Mouse (Mus musculus) kidney, embryonic 14.5 days (tissue): ENCODE measurements around the gene Zfp865. TPM values are rescaled to one million over a fixed set of nuclear protein-coding genes. Genes with fewer than 3 reads are reported as not detected.
"Not testable (repeated sequence)": the region's sequence is repeated elsewhere in the genome, so short reads cannot be mapped to it uniquely, and the experiment has no call there.

Source experiments
- ATAC-seq: fragments of 200-750 bp; cut with Nextera tagmentation; 2 replicates; pipeline ENCODE4 v1.8.0; 2017; ENCODE audit warnings: moderate number of reproducible peaks, mild to moderate bottlenecking, moderate TSS enrichment, moderate library complexity; ENCODE audit not compliant: low FRiP score, low TSS enrichment
- H3K27ac ChIP-seq: fragments of 300-500 bp; sonication (generic); 2 replicates; pipeline ENCODE4 v1.5.1; 2014; ENCODE audit warnings: low read depth, mild to moderate bottlenecking, low read length, moderate library complexity, mixed read lengths
- H3K27me3 ChIP-seq: fragments of 300-500 bp; sonication (generic); 2 replicates; pipeline ENCODE4 v1.6.1; 2014; ENCODE audit warnings: mild to moderate bottlenecking, low read length; ENCODE audit not compliant: control insufficient read depth, insufficient read depth
- H3K36me3 ChIP-seq: fragments of 300-500 bp; sonication (generic); 2 replicates; pipeline ENCODE4 v1.6.1; 2014; ENCODE audit warnings: low read length, mixed read lengths; ENCODE audit not compliant: control insufficient read depth, insufficient read depth
- H3K4me1 ChIP-seq: fragments of 300-500 bp; sonication (generic); 2 replicates; pipeline ENCODE4 v1.6.1; 2014; ENCODE audit warnings: low read length, mixed read lengths; ENCODE audit not compliant: control insufficient read depth, insufficient read depth
- H3K4me2 ChIP-seq: fragments of 300-500 bp; sonication (generic); replicated peaks from 2 replicates; pipeline ENCODE4 v1.6.1; 2014; ENCODE audit warnings: low read depth, mild to moderate bottlenecking, low read length
- H3K4me3 ChIP-seq: fragments of 300-500 bp; sonication (generic); 2 replicates; pipeline ENCODE4 v1.5.1; 2014; ENCODE audit warnings: mild to moderate bottlenecking, low read length
- H3K9ac ChIP-seq: fragments of 300-500 bp; sonication (generic); 2 replicates; pipeline ENCODE4 v1.6.1; 2014; ENCODE audit warnings: low read depth, mild to moderate bottlenecking, low read length, moderate library complexity
- H3K9me3 ChIP-seq: fragments of 300-500 bp; sonication (generic); 2 replicates; pipeline ENCODE4 v1.6.1; 2016; ENCODE audit warnings: low read length; ENCODE audit not compliant: control insufficient read depth
- WGBS: fragments of 180-500 bp; shearing (Covaris S2); extraction: QIAGEN DNeasy Blood & Tissue Kit; methylation state at CpG from one replicate; pipeline ENCODE4 v1.1.7; 2014; 5-methylcytosine and 5-hydroxymethylcytosine counted together
- polyA plus RNA-seq: library from polyadenylated mRNA; unstranded; fragments of >200 nt; fragmentation: Nextera tagmentation; extraction: Ambion mirVana; gene quantifications from 2 replicates; pipeline ENCODE4 v1.2.1, GENCODE M21; 2014

Gene Zfp865
- polyA plus RNA-seq, 1 experiment from 2014 or later: 9.9 TPM

DNA sequence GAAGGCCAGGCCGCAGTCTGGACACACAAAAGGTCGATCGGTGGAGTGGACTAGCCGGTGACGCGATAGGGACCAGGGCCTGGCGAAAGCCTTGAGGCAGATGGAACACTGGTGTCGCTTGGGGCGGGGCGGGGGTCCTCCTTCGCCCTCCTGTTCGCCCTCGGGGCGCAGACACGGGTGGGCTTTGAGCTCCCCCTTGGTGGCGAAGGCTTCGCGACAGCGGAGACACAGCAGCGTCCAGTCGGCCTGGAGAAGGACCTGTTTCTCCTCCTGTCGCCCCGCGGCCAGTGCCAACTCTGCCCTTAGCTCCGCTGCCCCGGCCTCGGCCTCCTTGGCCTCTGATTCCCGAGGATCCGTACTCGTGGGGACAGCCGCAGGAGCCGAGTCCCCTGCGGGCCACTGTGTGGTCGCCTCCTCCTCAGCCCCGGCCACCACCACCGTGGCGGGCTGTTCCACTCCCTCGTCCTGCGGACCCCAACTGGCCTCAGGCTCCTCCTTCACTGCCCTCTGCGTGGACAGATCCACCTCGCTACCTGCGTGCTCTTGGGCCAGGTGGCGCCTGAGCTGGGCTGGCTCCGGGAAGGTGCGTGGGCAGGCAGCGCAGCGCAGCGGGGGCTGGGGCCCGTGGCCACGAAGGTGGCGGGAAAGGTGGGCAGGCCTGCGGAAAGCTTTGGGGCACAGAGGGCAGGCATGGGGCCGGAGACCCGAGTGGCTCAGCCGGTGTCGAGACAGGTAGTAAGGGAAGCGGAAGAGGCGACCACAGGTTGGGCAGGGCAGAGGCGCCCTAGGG lies 26.0 kb upstream of the Zfp865 start:
- Histone ChIP-seq H3K27me3 (peaks cover 8% of the 10 kb centered on the region; the same call in 1 of the 2 replicates), H3K27ac (no peak overlapping the region), H3K4me1 (peaks cover 13% of the 10 kb centered on the region; the same call in 1 of the 2 replicates), H3K4me3 (peak overlapping the region; percentile 9), H3K36me3 (peaks cover 19% of the 10 kb centered on the region), H3K4me2 (peak overlapping the region; percentile 65; the same call in 1 of the 2 replicates), H3K9ac (peak overlapping the region; percentile 18; the same call in 1 of the 2 replicates), H3K9me3 (peaks cover 17% of the 10 kb centered on the region)
- WGBS: 52% methylated on average over 59 of the region's 59 CpGs
- no peak for ATAC-seq

DNA sequence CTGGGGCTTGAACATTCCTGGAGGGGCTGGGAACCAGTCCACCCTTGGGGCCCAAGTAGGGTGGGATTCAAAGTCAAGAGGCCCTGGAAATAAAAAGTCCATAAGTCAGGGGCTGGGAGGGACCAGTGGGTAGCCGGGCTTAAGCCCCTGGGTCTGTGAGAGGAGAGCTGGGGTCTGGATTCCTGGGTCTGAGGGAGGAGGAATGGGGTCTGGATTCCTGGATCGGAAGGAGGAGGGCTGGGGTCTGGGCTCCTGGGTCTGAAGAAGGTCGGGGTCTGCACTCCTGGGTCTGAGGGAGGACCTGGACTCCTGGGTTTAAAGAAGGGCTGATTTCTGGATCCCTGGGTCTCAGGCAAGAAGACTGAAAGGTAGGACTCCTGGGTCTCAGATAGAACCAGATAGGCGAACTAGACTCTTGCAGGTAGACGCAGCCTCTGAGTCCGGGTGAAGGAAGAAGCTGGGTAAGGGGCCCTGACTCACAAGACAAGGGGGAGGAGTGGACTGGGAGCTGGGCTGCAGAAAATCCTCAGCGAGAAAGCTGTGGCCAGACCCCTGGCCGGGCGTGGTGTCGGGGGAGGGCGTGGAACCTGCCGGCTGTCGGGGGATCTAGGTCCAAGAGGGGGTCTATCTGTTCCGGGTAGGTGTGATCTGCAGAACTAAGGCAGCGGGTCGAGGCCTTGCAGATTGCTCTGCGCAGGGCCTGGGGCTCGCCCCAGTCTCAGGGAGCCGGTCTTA lies 24.7 kb upstream of the Zfp865 start:
- peaks cover 17% of the 10 kb centered on the region for H3K9me3 ChIP-seq
- no peak overlapping the region for H3K27ac ChIP-seq
- peaks cover 19% of the 10 kb centered on the region for H3K36me3 ChIP-seq
- H3K4me1 ChIP-seq: peaks cover 13% of the 10 kb centered on the region; the same call in 1 of the 2 replicates
- no peak for ATAC-seq
- H3K9ac ChIP-seq: peak overlapping the region; percentile 87
- H3K4me3 ChIP-seq: peak overlapping the region; percentile 76
- H3K4me2 ChIP-seq: peak overlapping the region; percentile 65
- H3K27me3 ChIP-seq: peaks cover 8% of the 10 kb centered on the region; the same call in 1 of the 2 replicates
- WGBS: 6% methylated on average over 19 of the region's 19 CpGs

DNA sequence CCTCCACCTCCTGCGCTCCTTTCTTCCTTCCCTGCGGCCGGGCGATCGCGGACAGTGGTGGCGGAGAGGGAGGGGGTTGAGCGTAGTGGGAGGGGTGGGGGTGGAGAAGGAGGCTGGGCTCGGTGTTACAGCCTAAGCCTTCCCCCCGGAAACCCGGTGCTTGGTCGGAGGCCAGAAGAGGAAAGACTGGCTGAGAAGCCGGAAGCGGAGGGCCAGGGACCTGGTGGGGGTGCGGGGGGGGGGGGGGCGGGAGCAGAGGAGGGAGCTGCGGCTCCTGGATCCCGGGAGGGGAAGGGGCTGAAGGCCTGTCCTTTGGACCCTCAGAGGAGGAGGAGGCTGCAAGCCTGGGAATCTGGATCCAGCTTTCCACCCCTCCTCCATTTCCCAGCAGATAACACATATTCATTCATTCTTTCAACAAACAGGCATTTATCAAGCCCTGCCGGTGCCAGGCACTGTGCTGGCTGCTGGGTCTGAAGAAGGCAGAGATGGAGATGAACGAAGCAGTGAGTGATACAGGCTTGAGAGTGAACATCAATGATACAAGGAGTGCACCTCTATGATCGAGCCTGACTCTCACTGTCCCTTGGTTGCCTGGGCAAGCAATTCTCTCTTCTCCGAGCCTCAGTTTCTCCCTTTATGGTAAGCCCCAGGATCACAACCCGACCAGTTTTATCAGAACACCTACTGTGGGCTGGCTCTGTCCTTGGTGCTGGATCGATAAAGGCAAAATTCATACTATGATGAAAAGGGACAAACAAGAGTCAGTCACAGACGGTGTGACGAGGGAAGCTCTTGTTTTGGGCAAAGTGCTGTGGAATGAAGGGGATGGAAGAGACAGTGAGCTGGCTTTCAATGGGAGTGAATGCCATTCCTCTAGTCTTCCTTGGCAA lies 23.9 kb upstream of the Zfp865 start, which contains the start of gene Zfp579:
Zfp579 (minus strand) TSS at position 156 of the 893 bp plus-strand sequence.
- peaks cover 17% of the 10 kb centered on the region for H3K9me3 ChIP-seq
- peaks cover 13% of the 10 kb centered on the region; the same call in 1 of the 2 replicates for H3K4me1 ChIP-seq
- H3K27ac ChIP-seq: peak within 1 kb of the TSS; percentile 52; the same call in 1 of the 2 replicates
- peak within 1 kb of the TSS; percentile 87 for H3K9ac ChIP-seq
- ATAC-seq: peak; percentile 86
- H3K4me3 ChIP-seq: peak within 1 kb of the TSS; percentile 76
- 6% methylated on average over 18 of the region's 26 CpGs for whole genome bisulfite sequencing
- peak within 1 kb of the TSS; percentile 65 for H3K4me2 ChIP-seq
- peaks cover 19% of the 10 kb centered on the region for H3K36me3 ChIP-seq
- H3K27me3 ChIP-seq: peaks cover 8% of the 10 kb centered on the region; the same call in 1 of the 2 replicates

DNA sequence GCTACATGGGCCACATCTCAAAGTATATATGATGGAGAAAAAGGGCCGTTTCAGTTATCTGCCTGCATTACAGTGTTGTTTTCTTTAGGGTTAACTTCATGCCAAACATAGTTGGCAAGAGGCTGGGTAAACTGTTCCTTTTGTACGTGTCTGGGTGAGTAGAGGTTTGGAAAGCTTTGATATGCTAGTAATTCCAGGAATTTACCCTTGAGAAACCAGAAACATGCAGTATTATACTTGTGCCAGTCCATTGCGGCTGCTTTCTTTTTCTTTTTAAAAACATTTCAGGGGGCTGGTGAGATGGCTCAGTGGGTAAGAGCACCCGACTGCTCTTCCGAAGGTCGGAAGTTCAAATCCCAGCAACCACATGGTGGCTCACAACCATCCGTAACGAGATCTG lies 23.2 kb upstream of the Zfp865 start:
- WGBS: 67% methylated on average over 6 of the region's 8 CpGs
- Histone ChIP-seq H3K36me3 (peaks cover 19% of the 10 kb centered on the region), H3K4me1 (peaks cover 13% of the 10 kb centered on the region; the same call in 1 of the 2 replicates), H3K9me3 (peaks cover 17% of the 10 kb centered on the region), H3K9ac (0 out of 2 replicates have a peak overlapping the region, but pooled peaks have one; percentile 87), H3K4me2 (peak overlapping the region; percentile 65), H3K4me3 (peak overlapping the region; percentile 76), H3K27ac (no peak overlapping the region), H3K27me3 (peaks cover 8% of the 10 kb centered on the region; the same call in 1 of the 2 replicates)
- no peak for ATAC-seq

DNA sequence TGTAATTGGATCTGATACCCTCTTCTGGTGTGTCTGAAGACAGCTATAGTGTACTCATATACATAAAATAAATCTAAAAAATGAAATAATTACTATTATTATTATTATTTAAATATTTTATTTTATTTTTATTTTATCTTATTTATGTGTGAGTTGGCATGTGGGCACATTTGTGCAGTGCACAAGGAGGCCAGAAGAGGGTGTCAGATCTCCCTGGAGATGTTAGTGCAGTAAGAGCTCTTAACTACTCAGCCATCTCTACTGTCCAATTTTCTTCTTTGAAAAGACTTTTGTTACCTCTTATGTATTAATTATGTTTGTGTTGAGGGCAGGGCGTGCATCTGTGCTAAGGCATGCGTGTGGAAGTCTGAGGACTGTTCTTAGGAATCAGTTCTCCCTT lies 20.3 kb upstream of the Zfp865 start:
- Histone ChIP-seq H3K27me3 (0 out of 2 replicates have a peak, but pooled peaks cover 2% of the 10 kb centered on the region), H3K4me2 (no peak overlapping the region), H3K36me3 (no peaks in the 10 kb centered on the region), H3K27ac (no peak overlapping the region), H3K9ac (no peak overlapping the region), H3K4me3 (no peak overlapping the region), H3K4me1 (peaks cover 6% of the 10 kb centered on the region; the same call in 1 of the 2 replicates), H3K9me3 (no peaks in the 10 kb centered on the region)
- WGBS: 66% methylated on average over 2 of the region's 2 CpGs
- no peak for ATAC-seq

DNA sequence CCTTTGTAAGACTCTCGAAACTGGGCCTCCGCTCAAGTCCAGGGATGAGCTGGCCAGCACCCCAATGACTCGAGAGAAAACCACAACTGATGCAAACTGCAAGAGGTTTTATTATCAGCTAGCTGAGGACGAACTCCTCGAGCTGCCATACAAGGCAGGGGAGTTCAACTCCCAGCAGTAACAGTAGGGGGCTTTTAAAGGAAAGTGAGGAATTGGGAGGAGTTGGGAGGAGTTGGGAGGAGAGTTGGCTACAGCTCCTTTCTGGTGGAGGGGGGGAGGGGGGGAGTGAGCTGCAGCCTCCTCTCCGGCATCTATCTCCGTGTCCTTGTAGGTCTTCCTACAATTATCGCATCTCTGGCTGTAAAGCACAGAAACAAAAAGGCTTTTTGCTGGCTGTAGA lies 17.3 kb upstream of the Zfp865 start:
- not testable (repeated sequence) for H3K9ac ChIP-seq, H3K4me2 ChIP-seq, H3K27ac ChIP-seq, H3K4me3 ChIP-seq, H3K4me1 ChIP-seq, H3K9me3 ChIP-seq, H3K27me3 ChIP-seq, ATAC-seq
- peaks cover 13% of the 10 kb centered on the region for H3K36me3 ChIP-seq
- 76% methylated on average over 8 of the region's 8 CpGs for WGBS

DNA sequence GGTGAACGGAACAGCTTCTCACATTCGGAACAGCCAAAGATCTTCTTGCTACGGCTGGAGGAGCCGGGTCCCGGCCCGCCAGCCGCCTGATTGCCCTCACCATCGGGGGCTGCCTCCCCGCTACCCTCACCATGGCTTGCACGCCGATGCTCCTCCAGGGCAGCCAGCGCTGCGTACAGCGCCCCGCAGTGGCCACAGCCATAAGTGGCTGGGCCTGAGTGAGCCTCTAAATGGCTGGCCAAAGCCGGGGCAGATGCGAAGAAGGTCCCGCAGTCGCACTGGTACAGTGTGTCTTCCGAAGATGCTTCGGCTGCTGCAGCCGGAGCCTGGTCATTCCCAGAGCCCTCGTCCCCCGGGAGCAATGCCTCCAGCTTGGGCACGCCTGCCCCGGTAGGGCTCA lies 11.9 kb upstream of the Zfp865 start:
- no peaks in the 10 kb centered on the region for H3K27me3 ChIP-seq
- no peak for ATAC-seq
- no peak overlapping the region for H3K9ac ChIP-seq
- H3K4me1 ChIP-seq: peaks cover 2% of the 10 kb centered on the region; the same call in 1 of the 2 replicates
- H3K9me3 ChIP-seq: peaks cover 2% of the 10 kb centered on the region; the same call in 1 of the 2 replicates
- no peak overlapping the region for H3K27ac ChIP-seq
- peaks cover 61% of the 10 kb centered on the region for H3K36me3 ChIP-seq
- 95% methylated on average over 26 of the region's 26 CpGs for WGBS
- no peak overlapping the region for H3K4me2 ChIP-seq
- H3K4me3 ChIP-seq: no peak overlapping the region
